Mouse (Mus musculus): ENCODE data around the gene Fam219a.

The Fam219a gene

GRCm38 (mm10) chr4:41470051-41470683, 99.2 kb downstream of the Fam219a start:
- DNase-seq (ENCODE audit: low spot score): no peak

GRCm38 (mm10) chr4:41469199-41469598, 100.1 kb downstream of the Fam219a start:
- DNase-seq (ENCODE audit: low spot score): no peak

DNA sequence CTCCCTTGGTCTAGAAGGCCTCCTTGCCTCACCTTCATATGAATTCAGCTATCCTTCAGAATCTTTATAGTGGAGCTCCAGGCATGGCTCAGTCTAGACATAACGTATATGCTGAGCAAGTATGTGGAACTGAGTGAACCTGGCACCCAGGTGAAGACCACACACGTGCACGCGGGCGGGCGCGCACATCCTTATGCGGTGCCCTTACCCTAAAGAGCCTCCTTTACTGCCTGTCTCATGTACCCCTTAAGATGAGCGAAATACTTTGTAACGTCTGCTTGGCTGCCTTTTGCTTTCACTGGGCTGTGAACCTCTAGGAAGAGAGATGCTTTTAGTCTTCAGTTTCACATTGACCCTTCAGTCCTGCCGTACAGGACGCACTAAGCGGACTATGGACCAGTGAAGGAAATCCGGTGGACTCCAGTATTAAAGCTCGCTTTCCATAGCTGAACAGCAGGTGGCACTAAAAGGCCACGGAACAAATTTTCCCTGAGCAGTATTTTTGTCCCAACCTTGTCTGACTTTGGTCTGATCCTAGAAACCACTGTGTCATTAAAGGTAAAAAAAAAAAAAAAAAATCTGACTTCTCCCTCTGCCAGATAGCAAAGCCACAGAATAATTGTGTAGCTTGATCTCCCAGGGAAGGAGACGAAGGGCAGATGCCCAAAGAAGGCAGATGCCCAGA, 100.8 kb downstream of the Fam219a start:
- no peak for DNase-seq (ENCODE audit: low spot score)

Data from urinary bladder, postnatal 10 days (tissue).